Mouse (Mus musculus): ENCODE results near the gene Col23a1.

- TF ChIP-seq EP300 (IDR thresholded peaks at IDR 0.05; ENCODE audit: low read depth) (no peak), CTCF (IDR thresholded peaks at IDR 0.05; ENCODE audit: low read depth) (no peak)
These were observed 337.7 kb downstream of the Col23a1 start for GRCm38 (mm10) chr11:51627425-51627824.

Measured in heart, postnatal 0 days (tissue).